Comparison of ENCODE assay signal across 21 mouse cellular contexts in genomic region chr1:35435721-35436120, GRCm38 (mm10).
"Had no signal": no experiment of that assay in that cellular context is flagged by ENCODE, and none has a peak within 500 bp of the region (broad histone marks: within the 10 kb centered on the region; RNA-seq: fewer than 3 reads in every experiment).

No protein-coding gene starts in this region.

- H3K27me3 ChIP-seq: kidney, embryonic 15.5 days; limb, embryonic 12.5 days; limb, embryonic 15.5 days; midbrain, embryonic 12.5 days; midbrain, embryonic 15.5 days; neural tube, embryonic 13.5 days had no signal

- H3K4me2 ChIP-seq: kidney, embryonic 15.5 days; limb, embryonic 12.5 days; limb, embryonic 15.5 days; liver, embryonic 11.5 days; lung, embryonic 14.5 days; midbrain, embryonic 12.5 days; midbrain, embryonic 15.5 days; neural tube, embryonic 13.5 days had no signal

- H3K4me3 ChIP-seq: kidney, embryonic 15.5 days; limb, embryonic 12.5 days; limb, embryonic 15.5 days; midbrain, embryonic 12.5 days; midbrain, embryonic 15.5 days; neural tube, embryonic 13.5 days had no signal

- H3K36me3 ChIP-seq: kidney, embryonic 15.5 days; limb, embryonic 12.5 days; limb, embryonic 15.5 days; midbrain, embryonic 12.5 days; midbrain, embryonic 15.5 days; neural tube, embryonic 13.5 days had no signal

- DNase-seq: kidney, adult 11 months; kidney, adult 8-10 months; kidney, postnatal 10 days; kidney, postnatal 36 days; left cerebral cortex, postnatal 4 days; liver, postnatal 0 days; lung, embryonic 14.5 days; right cerebral cortex, postnatal 25 days; thymus, adult 2 months; thymus, postnatal 14 days; thymus, postnatal 4 days had no signal

- H3K27ac ChIP-seq: kidney, embryonic 15.5 days; limb, embryonic 12.5 days; limb, embryonic 15.5 days; liver, embryonic 14.5 days; macrophage; midbrain, embryonic 12.5 days; midbrain, embryonic 15.5 days; neural tube, embryonic 13.5 days had no signal

- ATAC-seq: liver, postnatal 0 days; lung, postnatal 0 days; midbrain, embryonic 15.5 days had no signal

- H3K9me3 ChIP-seq: limb, embryonic 15.5 days; midbrain, embryonic 12.5 days; midbrain, embryonic 15.5 days had no signal

- H3K9ac ChIP-seq: kidney, embryonic 15.5 days; limb, embryonic 12.5 days; limb, embryonic 15.5 days; liver, embryonic 14.5 days; liver, postnatal 0 days; lung, embryonic 14.5 days; midbrain, embryonic 12.5 days; midbrain, embryonic 15.5 days; neural tube, embryonic 13.5 days had no signal

- H3K4me1 ChIP-seq: kidney, embryonic 15.5 days; limb, embryonic 12.5 days; limb, embryonic 15.5 days; midbrain, embryonic 12.5 days; midbrain, embryonic 15.5 days; neural tube, embryonic 13.5 days had no signal
